Mouse (Mus musculus) left cerebral cortex, adult 18-20 months (tissue): ENCODE results near the gene Zc3h4. TPM values are rescaled to one million over a fixed set of nuclear protein-coding genes. Genes with fewer than 3 reads are reported as not detected.
A peak's percentile ranks its signal among the peaks of the same experiment; 100 is the strongest.
"Not testable (repeated sequence)": the region's sequence is repeated elsewhere in the genome, so short reads cannot be mapped to it uniquely, and the experiment has no call there.

Experiments used
- DNase-seq, 2 experiments: peaks; one replicate each; pipeline ENCODE4 v3.0.0; 2021 to 2022; ENCODE audit warnings: low spot score in 2 of 2, mixed read lengths in 1 of 2
- long read RNA-seq, 2 experiments: library from polyadenylated mRNA; stranded (forward); transcript quantifications; one replicate each; pipeline ENCODE4 v2.0.0; 2021
- total RNA-seq, 2 experiments: library from RNA; stranded (reverse); gene quantifications; 2 replicates each; pipeline ENCODE4 v1.2.3; 2021

Gene Zc3h4
- total RNA-seq = 10 to 100 TPM; 52.7 to 60.7 TPM
- long read RNA-seq, experiment 1, partial matches to known transcripts = 19 of 20 reads
- long read RNA-seq, experiment 1, other reads (novel, unspliced or antisense) = 1 of 20 reads
- long read RNA-seq, experiment 2, partial matches to known transcripts = 9 of 10 reads
- long read RNA-seq, experiment 2, other reads (novel, unspliced or antisense) = 1 of 10 reads

DNA sequence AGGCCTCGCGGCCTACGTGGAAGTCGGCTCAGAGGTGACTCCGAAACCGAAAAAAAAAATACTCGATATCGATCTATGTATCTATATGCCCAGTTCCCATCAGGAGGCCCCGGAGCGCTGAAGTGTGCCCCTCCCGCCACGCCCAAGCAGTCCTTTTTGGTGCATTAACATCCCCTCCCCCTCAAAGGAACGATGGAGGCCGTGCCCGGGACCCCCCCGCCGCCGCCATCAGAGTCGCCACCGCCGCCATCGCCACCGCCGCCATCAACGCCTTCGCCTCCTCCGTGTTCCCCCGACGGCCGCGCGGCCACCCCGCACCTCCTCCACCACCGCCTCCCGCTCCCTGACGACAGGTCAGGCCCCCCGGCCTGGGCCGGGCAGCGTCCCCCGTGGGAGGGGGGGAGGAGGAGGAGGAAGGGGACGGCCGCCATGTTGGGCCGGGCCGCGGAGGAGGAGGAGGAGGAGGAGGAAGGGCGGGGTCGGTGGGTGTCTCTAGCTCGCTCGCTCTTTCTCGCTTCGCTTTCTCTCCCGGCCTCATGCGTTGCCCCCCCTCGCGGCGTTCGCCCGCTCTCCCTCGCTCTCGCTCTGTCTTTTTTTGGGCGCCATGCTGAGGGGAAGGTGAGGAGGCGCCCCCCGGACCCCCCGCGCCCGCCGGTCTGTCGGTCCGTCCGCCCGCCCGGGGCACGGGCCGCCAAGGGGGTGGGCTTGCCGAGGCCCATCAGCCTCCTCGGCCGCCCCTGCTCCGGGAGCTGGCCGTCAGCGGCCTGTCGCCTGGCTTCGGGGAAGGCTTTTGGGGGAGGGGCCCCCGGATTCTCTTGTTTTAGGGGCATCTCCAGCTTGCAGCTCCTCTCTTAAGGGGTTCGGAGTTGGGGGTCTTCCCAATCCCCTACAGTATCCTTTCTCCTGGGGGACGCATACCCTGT is at the start of gene Zc3h4:
Zc3h4 (plus strand) TSS at position 222 of the 923 bp plus-strand sequence.
- peak; percentile 77 to 83 for DNase-seq

DNA sequence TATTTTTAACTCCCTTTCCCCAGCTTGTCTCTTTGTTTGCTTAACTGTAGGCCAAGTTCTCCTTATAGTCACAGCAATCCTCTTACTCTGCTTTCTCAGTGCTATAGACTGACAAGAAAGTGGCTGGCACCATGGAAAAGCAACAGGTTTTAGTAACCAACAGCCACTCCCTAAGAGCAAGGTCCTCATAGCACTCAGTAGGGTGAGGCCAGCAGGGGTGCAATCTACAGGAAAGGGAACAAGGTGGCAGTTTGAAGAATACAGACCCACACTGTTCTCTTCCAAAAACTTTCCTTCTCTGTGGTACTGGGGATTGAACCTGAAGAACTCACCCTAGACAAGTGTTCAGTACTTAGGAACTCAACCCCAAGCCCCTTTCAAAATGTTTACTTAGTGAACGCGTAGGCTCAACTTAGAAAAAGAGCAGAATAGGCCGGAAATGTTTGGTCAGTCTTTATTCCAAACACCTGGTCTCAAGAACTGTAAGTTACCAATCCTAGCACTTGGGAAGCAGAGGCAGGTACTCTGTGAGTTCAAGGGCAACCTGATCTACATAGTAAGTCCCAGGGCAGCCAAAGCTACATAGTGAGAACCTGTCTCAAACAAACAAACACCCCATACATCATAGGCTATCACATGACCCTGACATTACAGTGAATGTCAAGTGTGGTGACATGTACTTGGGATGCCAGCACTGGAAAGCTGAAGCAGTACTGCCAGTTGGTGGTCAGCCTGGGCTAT is 44.7 kb upstream of the Zc3h4 start:
- no peak for DNase-seq

DNA sequence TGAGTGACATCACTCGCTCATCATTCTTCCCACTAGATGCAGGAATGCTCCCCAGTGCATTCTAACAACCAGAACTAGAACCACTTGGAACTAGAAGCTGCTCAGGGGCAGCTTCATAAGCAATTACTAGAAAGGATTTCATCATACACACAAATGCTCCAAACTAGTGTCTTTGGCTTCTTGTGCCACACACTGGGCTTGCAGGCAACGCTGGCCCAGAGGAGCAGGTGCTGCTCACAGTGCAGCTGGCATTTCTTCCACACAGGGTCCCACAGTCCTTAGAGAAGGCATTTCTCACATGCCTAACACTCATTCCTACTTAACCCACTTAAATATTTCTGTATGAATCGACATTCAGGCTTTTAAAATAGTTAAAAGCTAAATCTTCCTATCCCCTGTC is 43.1 kb upstream of the Zc3h4 start:
- no peak for DNase-seq

DNA sequence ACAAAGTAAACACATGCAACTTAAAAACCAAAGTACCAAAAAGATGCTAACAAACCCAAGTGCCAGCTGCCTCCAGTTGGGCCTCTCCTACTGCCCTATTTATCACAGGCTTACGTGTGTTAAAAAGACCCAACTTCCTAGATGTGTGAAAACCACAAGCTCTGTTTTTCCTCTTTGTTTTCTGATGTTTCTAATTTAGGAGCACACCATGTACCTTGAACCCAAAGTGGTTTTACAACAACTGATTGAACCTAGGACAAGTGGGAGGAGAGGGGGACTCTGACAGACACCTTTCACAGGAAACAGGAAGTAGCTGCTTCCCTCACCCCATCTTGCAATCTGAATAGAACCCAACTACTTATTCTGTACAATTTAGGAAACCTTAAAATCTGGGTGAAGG is 36.4 kb upstream of the Zc3h4 start:
- no peak for DNase-seq

DNA sequence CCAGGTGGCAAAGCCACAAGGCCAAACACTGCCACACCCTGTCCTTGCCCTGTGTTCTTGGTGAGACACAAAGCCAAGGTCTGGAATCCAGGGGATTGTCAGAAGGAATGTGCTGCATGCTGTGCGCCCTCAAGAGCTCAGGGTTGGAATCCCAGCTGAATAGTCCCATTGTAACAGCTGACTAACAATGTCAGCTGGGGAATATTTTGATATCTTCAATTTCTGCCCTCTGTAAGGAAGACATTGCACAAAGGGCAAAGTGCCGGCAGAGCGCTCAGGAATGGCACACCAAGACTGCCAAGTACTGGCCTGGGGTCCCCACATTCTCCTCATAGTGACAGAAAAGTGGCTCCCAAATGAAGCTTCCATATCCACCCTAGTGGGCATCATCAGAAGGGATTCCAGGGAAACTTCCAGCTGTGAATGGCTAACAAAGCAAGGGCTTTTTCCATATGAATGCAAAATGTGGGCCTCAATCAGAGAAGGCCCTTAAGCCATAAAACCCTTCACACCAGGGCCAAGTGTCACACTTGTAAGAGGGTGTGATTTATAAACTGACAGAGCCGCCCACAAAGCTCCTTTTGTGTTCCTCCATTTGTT is 35.7 kb upstream of the Zc3h4 start:
- no peak for DNase-seq

DNA sequence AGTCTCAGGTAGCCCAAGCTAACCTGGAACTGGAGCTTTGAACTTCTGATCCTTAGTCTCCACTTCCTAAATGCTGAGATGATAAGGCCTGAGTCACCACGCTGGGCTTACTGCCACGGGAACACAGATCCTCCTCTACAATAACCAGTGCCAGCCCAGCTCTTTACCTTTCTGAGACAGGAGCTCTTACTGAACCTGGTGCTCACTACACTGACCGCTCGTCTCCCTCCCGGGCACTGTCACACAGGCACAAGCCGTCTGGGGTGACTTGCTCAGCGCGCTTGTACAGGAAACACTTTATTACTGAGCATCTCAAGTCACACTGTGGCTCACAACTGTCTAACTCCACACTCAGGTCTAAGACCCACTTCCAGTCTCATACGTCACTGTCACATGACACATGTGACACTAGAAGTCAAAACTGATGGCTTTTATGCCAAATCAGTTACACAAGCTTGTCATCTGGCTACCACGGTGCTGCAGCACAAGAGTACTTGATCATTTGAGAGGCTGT is 34.5 kb upstream of the Zc3h4 start:
- DNase-seq = no peak

DNA sequence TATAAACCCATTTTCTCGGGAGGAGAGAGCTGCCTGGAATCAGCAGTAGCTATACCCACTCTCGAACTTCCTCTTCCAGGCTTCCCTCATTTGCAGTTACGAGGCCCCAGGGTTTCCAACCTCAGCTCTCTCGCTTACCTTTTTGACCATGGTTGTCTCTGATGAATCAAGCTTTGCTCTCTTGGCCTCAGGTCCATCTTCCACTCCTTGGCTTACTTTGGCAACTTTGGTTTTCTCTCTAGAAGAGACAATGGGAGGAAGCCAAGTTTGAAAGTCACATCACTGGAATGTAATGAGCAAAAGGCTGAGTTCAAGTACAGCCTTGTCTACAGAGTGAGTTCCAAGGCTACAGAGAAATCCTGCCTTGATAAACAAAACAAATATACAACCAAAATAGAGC is 34.0 kb upstream of the Zc3h4 start:
- DNase-seq = no peak

DNA sequence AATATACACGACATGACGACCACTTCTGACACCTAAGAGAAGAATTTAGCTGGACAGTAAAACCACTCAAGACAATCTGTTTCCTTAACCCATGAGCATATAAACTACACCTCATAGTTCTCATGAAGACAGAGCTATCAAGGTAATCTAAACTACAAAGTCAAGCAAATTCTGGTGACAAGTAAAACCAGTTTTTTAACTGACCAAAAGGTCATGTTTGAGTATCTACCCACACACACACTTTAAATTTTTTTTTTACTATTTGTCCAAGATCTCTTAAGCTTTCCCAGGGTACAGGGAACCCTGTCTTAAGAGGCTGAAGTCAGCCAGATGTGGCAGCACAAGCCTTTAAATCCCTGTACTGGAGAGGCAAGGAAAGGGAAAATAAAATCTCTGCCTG is 31.9 kb upstream of the Zc3h4 start:
- no peak for DNase-seq

DNA sequence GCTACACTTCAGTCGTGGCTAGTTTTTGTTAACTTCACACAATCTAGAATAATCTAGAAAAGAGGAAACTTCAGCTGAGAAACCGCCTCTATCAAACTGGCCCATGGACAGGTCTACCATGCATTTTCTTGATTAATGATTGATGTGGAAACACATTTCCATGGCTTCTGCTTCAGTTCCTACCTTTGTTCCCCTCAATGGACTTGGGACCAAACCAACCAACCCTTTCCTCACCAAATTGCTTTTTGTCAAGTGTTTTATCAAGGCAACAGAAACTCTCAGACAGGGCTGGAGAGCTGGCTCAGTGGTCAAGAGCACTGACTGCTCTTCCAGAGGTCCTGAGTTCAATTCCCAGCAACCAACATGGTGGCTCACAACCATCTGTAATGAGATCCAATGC is 30.1 kb upstream of the Zc3h4 start:
- no peak for DNase-seq

DNA sequence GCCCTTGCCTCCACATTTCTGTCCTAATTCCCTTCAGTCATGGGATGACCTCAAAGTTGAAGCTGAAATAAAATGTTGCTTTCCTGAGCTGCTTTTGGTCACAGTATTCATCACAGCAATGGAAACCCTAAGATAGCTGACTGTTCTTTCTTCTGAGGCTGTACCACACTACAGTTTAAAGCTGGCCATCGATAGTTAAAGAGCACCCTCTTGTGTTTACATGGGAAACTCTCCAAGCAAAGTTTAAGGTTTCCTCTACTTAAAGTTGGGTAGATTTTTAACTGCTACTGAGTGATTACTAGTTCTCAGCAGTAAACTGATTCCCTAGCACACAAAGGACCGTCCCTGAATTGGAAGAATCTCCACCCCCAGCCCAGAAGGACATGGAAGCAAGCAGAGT is 27.0 kb upstream of the Zc3h4 start:
- no peak for DNase-seq

DNA sequence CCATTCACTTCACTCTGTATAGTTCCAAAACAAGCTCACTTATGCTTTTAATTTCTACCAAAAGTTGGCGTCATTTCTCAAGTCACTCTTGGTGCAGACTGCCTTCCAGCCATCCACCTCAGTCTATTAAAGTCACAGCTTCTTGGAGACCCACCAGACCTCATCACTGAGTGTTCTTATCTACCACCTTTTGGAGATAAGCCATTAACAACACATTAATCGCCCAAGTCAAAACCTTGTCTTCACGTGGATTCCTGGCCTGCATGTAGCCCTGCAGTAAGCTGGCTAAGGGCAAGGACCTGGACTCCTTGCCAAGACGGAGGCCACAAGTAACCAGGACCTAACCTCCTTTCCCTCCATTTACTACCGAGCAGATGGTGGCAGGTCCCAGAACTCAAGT is 25.7 kb upstream of the Zc3h4 start:
- no peak for DNase-seq

DNA sequence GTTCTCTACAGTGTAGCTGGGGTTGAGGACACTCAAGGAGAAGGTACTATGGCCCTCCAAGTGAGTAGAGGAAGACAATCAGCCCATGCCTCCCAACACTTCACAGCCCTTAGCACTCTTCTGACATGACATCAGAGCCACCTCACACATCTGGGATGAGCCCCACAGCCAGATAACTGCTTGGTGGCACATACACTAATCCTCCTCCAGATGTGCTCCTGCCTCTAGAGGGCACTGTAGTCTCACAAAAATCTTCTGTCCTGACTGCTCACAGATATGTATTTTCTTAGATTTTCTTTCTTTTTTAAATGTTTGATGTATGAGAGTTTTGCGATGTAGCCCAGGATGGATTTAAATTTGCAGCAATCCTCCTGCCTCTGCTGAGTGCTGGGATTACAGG is 24.2 kb upstream of the Zc3h4 start:
- DNase-seq = peak; percentile 29 to 66

DNA sequence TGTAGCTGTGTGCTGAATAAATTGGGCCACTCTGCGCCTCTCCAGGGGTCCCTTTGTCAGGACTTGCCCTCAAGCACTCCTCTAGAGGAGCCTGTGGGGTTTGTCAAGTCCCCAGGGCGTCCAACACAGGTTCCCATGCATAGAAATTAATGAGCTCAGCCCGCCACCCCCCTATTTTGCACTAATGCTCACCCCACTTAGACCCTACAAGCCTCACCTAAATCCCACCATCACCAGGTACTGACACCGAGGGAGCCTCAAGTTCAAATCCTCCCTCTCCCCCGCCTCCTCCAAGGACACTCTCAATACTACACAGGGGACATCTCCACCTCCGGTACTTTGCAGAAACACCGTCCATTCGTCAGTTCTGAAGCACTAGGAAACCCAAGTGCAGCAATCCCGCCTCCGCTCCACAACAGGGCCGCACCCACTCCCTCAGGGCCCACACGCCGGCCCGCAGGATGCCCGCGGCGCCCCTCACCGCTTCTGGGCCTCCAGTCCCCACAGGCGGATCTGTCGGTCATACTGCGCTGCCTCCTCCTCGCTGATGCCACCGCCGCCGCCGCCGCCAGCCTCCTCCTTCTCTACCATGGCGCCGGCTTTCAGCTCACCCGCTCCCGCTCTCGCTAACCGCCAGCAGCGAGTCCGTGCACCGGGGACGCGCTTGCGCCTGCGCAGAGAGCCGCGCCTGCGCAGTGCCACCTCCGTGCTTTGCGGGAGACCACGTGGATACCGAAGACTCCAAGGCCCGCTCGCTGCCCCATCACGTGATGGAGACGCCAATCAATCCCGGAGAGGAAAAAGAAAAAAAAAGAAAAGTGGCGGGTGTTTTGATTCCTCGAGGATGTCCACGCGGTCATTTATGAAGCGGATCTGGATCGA is 13.3 kb upstream of the Zc3h4 start, which contains the start of gene Sae1:
Sae1 (minus strand) TSS at position 647 of the 882 bp plus-strand sequence.
- peak; percentile 96 to 97 for DNase-seq

DNA sequence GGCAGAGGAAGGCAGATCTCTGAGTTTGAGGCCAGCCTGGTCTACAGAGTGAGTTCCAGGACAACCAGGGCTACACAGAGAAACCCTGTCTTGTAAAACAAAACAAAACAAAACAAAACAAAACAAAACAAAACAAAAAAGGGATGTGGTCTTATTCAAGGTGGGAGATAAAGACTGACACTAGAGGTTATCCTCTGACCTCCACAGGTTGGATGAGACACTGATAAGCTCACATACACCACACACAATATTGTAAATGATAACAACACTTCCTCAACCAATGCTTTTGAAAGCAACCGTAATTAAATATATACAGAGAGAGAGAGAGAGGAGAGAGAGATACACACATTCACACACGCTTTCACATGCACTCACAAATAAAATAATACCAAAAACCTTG is 10.8 kb upstream of the Zc3h4 start:
- DNase-seq = not testable (repeated sequence)

DNA sequence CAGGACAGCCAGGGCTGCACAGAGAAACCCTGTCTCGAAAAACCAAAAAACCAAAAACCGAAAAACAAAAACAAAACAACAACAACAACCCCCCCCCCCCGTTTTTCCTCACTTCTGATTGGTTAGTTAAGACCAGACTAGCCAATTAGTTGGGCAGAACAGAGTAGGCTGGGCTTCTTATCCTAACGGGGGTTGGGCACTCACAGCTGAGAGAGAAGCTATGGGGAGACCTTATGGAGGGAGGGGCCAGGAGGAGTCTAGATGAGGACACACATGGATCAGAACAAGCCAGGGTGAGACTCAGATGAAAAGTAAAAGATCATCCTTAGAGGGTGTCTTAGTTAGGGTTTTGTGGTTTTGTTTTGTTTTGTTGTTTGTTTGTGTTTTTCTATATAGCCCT is 7.8 kb upstream of the Zc3h4 start:
- DNase-seq = no peak

DNA sequence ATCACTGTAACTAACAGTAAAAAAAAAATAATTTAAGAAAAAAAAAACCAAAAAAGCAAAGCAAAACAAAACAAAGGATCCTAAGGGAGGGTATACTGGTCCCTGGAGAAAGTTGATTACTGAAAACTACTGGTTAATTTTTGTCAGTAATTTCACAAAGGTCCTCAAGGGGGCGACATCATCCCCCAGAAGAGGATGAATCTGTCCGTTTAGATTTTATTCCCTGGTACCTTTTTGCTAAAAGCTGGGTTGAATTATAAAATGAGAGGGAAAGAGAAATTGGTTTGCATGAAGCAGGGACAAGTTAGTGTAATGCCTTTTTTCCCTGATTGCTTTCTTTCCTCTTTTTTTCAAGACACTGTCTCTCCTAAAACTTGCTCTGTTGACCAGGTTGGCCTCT is 4.8 kb upstream of the Zc3h4 start:
- DNase-seq = peak; percentile 29 to 36

DNA sequence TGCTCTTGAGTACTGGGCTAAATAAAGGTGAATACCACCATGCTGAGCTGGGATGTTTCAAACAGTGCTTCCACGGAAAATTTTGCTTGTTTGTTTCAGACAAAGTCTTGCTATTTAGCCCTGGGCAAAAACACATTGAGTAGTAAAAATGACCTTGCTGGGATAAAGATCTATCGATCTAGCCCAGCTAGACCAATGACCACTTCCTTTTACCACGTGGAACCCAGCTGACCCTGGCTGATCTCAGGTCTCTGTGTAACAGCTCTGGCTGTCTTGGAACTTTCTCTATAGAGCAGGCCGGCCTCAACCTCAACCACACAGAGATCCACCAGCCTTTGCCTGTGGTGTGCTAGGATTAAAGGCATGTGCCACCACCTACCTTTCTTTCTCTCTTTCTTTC is 3.2 kb upstream of the Zc3h4 start:
- no peak for DNase-seq

DNA sequence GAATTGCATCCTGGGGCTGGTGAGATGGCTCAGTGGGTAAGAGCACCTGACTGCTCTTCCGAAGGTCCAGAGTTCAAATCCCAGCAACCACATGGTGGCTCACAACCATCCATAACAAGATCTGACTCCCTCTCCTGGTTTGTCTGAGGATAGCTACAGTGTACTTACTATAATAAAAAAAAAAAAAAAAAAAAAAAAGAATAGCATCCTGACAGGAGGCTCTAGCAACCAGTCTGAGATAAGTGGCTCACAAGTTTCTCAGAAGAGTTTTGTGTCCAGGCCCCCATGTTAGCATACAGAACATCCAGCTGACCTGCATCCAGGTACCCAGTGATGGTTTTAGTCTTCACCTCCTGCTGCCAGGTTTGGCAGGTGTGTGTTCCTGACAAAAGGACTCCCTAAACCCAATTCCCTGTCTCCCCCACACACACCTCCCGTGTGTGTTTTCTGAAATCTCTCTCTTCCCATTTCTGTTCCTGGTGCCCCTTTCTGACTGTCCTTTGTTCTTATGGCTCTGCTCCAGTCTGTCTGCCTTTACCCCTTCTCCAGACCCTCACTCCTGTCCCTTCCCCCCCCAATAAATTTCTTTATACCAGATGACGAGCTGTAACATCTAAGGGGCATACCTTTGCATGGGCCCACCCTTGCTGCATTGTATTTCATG is 2.2 kb upstream of the Zc3h4 start:
- no peak for DNase-seq

DNA sequence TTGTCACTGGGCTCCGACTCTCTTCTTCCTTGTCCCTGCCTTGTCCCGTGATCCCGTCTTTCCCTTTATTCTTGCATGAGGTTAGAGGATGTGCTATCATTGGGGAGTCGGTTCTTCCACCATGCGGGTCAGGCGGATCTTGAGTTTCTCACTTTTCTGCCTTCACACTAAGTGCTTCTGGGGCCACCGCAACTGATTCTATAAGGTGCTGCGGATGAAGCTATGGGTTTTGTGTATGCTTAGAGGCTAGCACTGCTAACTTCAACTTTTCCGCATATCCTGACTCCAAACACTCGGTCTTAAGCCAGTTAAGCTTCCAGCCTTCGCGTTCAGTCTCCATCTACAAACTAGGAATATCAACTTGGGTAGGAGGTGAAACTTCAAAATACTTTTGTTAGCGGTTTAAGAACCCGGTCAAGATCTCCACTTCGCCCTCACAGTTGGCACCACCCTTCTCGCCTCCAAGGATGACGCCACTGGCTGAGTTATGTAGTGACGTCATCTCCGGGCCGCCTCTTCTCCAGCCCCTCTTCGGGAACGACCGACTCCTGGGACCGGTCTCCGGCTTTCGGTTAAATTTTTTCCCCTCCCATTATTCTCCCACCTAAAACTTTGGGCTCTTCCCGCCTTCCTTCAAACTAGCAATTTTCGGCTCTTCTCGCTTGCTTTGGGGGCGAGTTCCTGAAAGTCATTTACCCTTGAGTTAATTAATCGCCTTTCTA is 1.5 kb upstream of the Zc3h4 start:
- DNase-seq = peak; percentile 86 to 91
